Mouse (Mus musculus) frontal cortex, postnatal 36 days (tissue): ENCODE measurements around the gene 2010300C02Rik.

Experiments used
- DNase-seq, 2 experiments: peaks; one replicate each; pipeline ENCODE4 v3.0.0; 2022; ENCODE audit warnings: low spot score in 2 of 2

2010300C02Rik gene

GRCm38 (mm10) chr1:37572528-37573272 lies 147.2 kb downstream of the 2010300C02Rik start:
- DNase-seq, result no peak

GRCm38 (mm10) chr1:37568379-37568778 lies 151.5 kb downstream of the 2010300C02Rik start:
- no peak for DNase-seq

- no peak for DNase-seq
Measured at GRCm38 (mm10) chr1:37566754-37567153, 153.1 kb downstream of the 2010300C02Rik start.

DNA sequence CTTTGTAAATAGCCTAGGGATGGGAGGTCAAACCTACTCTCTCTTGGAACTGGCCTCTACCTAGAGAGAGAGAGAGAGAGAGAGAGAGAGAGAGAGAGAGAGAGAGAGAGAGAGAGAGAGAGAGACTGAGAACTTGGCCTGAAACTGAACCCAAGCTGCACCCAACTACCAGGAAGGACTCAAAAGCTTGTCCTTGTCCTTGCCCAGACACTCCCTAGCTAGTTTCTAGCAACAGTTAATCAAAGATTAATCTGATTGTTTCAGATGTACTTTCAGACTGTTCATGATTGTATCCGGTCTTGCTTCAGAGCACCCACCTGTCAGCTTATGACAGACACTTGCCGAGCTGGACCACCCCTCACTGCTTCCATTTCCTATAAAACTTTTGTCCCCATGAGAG lies 153.5 kb downstream of the 2010300C02Rik start:
- no peak for DNase-seq

GRCm38 (mm10) chr1:37565396-37565795 lies 154.5 kb downstream of the 2010300C02Rik start:
- DNase-seq, result no peak

DNA sequence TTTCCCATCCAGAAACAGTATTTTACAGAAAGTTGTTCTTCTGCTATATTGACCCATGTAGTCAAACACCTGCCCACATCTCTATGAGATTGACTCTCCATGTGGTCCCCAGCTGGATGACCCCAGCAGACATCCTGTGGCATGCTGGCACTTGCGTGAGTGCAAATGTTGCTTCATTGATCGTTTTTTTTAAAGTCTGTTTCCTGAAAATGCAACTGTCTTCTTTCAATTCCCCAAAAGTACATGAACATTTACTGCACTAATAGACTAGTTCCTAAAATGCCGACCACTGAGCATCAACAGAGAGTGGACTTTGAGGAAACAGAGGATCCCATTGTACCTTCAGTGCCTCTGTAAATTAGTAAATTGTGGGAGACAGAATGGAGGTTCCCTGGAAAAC lies 157.9 kb downstream of the 2010300C02Rik start:
- no peak for DNase-seq
